Mouse (Mus musculus) heart, adult 2 months (tissue): ENCODE data around the gene Mllt3.

Experiments used
- CTCF ChIP-seq: fragments of 200-600 bp; IDR thresholded peaks from 2 replicates; pipeline ENCODE4 v1.8.1; 2022; ENCODE audit warnings: antibody characterized with exemption, mild to moderate bottlenecking, moderate library complexity
- EP300 ChIP-seq: fragments of 200-500 bp; IDR thresholded peaks from 2 replicates; pipeline ENCODE4 v1.6.1; 2011; ENCODE audit warnings: low read depth, low read length, control low read depth; ENCODE audit not compliant: insufficient read depth
- POLR2A ChIP-seq: fragments of 200-500 bp; IDR thresholded peaks from 2 replicates; pipeline ENCODE4 v1.6.1; 2011; ENCODE audit warnings: mild to moderate bottlenecking, low read depth, low read length, control low read depth; ENCODE audit not compliant: insufficient read depth

DNA sequence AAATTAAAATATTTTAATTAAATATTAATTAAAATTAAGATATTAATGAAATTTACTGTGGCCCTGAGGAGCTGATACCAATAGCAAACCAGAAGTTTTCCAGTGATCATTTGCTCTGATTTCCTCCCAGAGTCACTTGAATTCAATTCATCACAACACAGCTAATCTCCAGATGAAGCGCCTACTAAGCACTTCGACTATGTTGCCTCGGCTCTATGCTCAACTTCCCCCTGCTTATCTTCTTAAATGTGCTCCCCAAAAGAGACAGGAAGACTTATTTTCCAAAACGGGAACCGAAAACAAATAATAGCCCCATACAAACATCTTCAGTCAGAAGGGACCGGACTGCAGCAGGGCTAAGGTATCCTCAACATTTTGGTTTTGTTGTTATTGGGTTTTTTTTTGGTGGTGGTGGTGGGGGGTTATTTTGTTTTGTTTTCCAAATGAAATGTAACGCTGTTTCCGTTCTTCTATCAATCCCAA, 90.2 kb downstream of the Mllt3 start:
- TF ChIP-seq CTCF = no peak
- TF ChIP-seq POLR2A = no peak
- TF ChIP-seq EP300 = no peak
